Mouse (Mus musculus) retina, postnatal 1 day (tissue): ENCODE measurements around the gene Ess2.

Experiments used
- DNase-seq: peaks from one replicate; pipeline ENCODE4 v3.0.0-alpha.2; 2012

Ess2 gene

GRCm38 (mm10) chr16:17921325-17922162, 10.4 kb upstream of the Ess2 start:
- peak; percentile 98 for DNase-seq

GRCm38 (mm10) chr16:17920586-17920985, 9.4 kb upstream of the Ess2 start:
- DNase-seq, result peak; percentile 78

- DNase-seq, result peak; percentile 71
These were observed 3.4 kb upstream of the Ess2 start, which contains the start of gene Gsc2 for GRCm38 (mm10) chr16:17914307-17915249. Gsc2 (minus strand) TSS chr16:17915059.

DNA sequence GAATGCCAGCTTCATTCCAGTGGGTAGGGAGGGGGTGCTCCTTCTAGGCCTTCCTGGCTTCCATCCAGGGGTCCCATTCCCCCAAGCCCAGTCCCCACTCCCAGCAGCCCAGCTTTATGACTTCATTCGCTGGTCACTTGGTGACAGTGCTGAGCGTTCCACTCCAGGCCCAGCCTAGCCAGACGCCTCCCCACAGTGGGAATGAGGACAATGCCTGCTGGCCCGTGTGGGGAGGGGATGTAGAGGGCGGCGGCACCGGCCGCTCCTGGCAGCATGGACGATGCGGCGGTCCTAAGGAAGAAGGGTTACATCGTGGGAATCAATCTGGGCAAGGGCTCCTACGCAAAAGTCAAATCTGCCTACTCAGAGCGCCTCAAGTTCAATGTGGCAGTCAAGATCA, 12.7 kb downstream of the Ess2 start, which contains the start of the genes Dgcr2 and Tssk2:
Dgcr2 (minus strand) TSS at position 101 of the 400 bp plus-strand sequence.
Tssk2 (plus strand) TSS at position 176 of the 400 bp plus-strand sequence.
- DNase-seq, result no peak

DNA sequence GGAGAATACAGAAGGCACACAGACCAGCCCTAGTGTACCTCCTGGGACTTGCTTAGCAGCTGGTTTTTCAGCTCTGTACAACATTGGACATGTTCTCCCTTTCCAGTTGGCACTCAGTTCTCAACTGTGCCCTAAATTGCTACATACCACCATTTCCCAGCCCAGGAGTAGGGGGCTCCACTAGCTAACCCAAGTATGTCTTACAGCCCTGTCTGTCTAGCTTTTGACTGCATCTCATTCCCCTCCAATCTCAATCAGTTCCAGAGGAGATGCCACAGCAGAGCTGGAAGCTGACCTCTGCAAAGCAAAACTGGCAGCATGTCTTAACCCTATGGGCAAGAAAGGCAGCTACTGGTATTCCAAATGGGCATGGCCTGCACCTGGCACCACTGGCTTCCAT, 15.1 kb downstream of the Ess2 start:
- no peak for DNase-seq

DNA sequence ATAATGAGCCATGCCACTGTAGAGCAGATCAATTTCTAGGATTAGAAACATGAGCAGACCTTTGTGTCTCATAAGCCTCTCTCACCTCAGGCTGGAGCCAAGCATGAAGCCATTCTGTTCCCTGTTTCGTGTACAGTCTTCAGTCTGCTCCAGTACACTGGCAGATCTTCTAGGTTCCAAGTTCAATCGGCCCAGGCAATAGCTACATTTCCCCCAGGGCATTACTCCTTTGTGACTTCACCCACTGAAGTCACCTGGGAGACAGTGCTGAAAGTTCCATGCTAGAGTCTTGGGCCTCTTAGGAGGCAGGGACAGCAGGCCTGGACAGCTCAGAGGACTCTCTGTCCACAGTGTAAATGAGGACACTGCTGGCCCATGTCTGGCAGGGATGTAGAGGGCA, 17.2 kb downstream of the Ess2 start, which contains the start of gene Tssk1:
Tssk1 (plus strand) TSS at position 301 of the 400 bp plus-strand sequence.
- no peak for DNase-seq

- no peak for DNase-seq
These were observed 18.5 kb downstream of the Ess2 start for GRCm38 (mm10) chr16:17892606-17893005.

DNA sequence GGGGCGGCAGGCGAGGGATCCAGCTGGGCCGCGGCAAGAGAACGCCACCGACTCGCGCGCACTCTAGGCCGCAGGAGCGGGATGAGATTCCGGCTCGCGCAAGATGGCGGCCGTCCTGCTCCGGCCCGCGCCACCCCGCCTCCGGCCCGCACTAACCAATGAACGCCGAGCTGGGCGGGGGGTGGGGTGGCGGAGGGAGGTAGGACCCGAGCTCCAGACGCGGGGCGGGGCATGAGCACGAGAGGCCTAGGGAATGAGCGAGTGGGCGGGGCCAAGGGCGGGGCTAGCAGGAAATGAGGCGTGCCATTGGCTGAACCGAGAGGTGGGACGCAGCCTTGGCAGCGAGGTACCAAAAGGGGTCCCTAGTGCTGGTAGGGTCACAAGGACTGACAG, 19.6 kb downstream of the Ess2 start, which contains the start of gene Gm20518:
Gm20518 (minus strand) TSS at position 105 of the 393 bp plus-strand sequence.
- DNase-seq, result peak; percentile 99

GRCm38 (mm10) chr16:17890917-17891566, 20.1 kb downstream of the Ess2 start:
- peak; percentile 72 for DNase-seq

DNA sequence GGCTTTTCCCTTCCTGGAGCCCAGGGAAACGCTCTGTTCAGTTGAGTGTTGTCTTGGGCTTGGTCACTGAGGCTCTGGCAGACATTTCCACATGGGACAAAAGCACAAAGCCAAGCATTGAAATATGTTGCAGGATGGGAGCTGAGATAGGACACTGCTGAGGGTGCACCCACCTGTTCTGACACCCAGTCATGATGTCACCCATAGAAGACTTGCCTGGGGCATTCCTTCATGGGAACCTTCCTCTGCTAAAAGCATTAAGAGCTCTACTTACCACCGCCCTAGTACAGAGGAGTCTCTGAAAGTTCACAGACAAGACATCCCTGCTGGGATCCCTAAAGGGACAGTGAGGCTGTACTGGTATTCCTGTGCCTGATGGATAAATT, 20.8 kb downstream of the Ess2 start:
- no peak for DNase-seq

DNA sequence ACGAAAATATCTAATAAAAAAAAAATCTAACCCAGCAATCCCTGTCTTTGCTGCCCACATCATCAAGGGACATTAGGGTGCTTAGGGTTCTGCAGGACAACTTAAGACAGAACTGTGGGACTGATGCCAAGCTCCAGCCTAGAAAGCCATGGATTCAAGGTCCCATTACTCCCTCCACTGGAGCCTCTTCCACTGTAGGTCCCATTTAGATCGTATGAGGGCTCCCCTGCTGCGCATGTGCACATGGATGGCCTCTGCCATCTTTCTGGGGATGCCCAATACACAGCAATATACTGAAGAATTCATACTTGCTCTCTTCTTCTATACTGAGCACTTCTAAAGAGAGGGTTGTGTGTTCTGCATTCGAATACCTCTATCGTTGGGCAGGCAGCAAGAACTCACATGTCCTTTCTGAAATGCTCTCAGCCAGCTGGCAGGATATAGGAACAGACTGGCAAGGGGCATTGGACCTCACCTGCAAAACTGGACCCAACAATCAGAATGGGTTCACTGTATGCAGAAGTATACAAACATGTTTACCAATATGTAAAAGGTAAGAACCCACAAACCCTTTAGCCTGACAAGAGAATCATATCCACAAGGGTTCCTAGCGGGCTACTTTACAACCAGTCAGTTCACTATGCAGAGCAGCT, 21.3 kb downstream of the Ess2 start:
- no peak for DNase-seq

- no peak for DNase-seq
These were observed 27.0 kb downstream of the Ess2 start for GRCm38 (mm10) chr16:17884116-17884515.

- no peak for DNase-seq
These were observed 29.0 kb downstream of the Ess2 start for GRCm38 (mm10) chr16:17882196-17882595.

DNA sequence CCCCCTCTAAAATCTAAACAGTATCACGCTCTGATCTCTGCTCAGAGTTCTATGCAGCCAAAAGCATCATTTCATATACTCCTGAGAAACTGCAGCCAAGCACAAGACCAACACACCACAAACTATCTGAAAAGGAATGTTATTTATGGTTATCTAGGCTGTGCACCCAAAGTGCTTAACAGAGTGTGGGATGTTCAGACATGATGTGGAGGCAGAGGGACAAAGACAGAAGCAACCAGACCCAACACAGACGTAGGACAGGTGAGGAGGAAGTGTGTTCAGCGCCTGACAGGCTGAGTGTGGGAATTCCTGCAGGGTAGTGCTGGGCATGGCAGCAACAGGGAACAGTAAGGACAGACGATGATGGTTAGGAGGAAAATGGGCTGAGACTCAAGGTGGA, 31.6 kb downstream of the Ess2 start:
- no peak for DNase-seq

GRCm38 (mm10) chr16:17876096-17876495, 35.1 kb downstream of the Ess2 start:
- DNase-seq, result no peak

DNA sequence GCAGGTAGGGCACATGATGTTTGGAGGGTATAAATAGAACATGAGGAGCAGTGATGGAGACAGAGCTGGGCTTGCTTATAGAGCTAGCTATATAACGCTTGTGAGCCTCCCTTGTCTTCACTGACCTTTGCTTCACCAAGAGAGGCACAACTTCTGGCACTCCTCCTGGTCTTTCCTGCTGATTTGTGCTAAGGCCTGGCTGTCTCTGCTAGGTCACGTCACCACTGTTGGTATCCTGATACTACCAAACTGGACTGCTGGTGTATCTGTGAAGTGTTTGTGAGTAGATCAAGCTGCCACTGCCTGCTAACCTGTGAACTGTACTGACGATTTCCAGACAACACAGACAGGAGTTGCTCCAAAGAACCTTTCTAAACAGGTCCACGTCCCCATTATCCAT, 36.0 kb downstream of the Ess2 start:
- DNase-seq, result no peak

DNA sequence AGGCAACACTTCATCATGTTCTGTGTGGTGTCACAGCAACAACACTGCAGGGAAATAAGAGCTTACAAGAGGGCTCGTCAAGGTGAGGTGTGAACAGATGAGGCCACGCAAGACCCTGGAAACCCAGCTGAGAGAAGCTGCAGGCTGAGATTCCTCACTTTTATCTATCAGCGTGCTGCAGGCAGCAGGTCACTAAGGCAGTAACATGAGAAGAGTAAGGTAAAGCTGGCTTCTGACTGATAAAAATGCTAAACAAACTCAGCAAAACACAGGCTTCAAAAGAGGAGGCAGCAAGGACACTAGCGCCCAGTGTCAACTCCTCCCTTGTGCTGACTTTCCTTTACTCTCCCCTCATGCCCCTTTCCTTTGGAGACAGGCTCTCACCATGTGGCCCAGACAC, 38.2 kb downstream of the Ess2 start:
- no peak for DNase-seq

DNA sequence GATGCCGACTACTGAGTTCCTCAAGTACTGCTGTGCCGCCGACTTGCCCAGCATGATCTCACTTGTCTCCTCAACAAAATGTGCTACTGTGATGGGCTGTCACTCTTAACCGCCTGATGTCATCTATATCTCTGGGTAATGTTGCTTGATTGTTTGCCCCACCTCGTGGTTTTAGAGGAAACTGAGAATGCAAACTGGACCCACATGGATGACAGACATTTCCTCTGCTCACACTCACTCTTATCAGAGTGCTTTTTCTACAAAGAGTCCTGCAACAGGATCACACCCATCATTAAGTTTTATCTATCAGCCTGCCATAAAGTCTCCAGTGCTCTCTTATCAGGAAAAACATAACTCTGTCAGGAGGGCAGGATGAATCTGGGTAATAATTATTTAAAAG, 39.9 kb downstream of the Ess2 start:
- no peak for DNase-seq

GRCm38 (mm10) chr16:17865770-17866169, 45.4 kb downstream of the Ess2 start:
- no peak for DNase-seq

GRCm38 (mm10) chr16:17865293-17865692, 45.9 kb downstream of the Ess2 start:
- no peak for DNase-seq

GRCm38 (mm10) chr16:17858592-17858991, 52.6 kb downstream of the Ess2 start:
- DNase-seq, result peak; percentile 49

GRCm38 (mm10) chr16:17857157-17857556, 54.0 kb downstream of the Ess2 start:
- no peak for DNase-seq
